ENCODE assay signal across 30 mouse cellular contexts in the genomic region with DNA sequence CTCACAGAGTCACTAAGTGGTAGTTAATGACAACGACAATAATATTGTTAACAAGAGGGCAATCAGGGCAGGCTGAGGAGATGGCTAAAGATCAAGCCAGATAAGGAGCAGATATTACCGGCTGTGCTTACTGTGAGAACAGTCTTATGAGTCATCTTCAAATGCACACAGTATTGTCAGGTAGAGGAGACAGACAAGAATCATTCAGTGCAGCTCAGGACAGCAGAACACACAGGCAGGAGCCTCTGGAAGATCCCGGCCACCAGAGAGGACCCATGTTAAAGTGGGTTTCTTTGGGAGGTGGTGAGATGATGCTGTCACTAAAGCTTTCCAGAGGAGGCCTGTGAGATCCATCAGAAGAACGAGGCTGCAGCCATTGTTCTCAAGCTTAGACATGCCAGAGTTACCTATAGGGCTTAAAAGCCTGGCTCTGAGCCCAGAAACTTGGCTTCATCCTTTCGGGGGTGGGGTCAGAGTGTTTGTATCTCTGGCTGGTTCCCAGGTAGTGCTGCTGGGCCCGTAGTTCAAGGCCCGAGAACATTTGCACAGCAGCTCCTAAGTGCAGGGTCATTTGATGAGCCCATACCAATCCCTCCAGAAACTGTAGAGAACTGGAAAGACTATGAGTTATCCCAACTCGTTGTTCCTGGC. TPM values are rescaled to one million over a fixed set of nuclear protein-coding genes. Genes with fewer than 3 reads are reported as not detected.
DNase-seq lines count a peak whose midpoint lies in the region; ATAC-seq lines count a peak whose summit lies in the region.
"Had no signal": no experiment of that assay in that cellular context is flagged by ENCODE, and none has a peak within 500 bp of the region (broad histone marks: within the 10 kb centered on the region; RNA-seq: fewer than 3 reads in every experiment).

No protein-coding gene starts in this region.

- H3K36me3 ChIP-seq in liver, embryonic 16.5 days (ENCODE audit: control insufficient read depth, insufficient read depth): no peaks in the 10 kb centered on the region
- no peaks in the 10 kb centered on the region for H3K36me3 ChIP-seq in intestine, embryonic 16.5 days (ENCODE audit: control insufficient read depth, insufficient read depth, low read length)
- H3K36me3 ChIP-seq: forebrain, embryonic 15.5 days; heart, embryonic 10.5 days; liver, embryonic 12.5 days had no signal

- H3K4me2 ChIP-seq in liver, embryonic 16.5 days (ENCODE audit: low read depth, low read length): no peak overlapping the region
- no peak overlapping the region for H3K4me2 ChIP-seq in intestine, embryonic 16.5 days (ENCODE audit: low read depth, low read length)
- H3K4me2 ChIP-seq: forebrain, embryonic 15.5 days; hindbrain, embryonic 14.5 days; liver, embryonic 12.5 days; midbrain, embryonic 11.5 days had no signal

- no peaks in the 10 kb centered on the region for H3K9me3 ChIP-seq in liver, embryonic 16.5 days (replicated peaks; ENCODE audit: control insufficient read depth, low read length)
- no peaks in the 10 kb centered on the region for H3K9me3 ChIP-seq in intestine, embryonic 16.5 days (ENCODE audit: control insufficient read depth, low read length)
- H3K9me3 ChIP-seq: forebrain, embryonic 15.5 days; heart, embryonic 10.5 days; liver, embryonic 12.5 days had no signal

- WGBS in liver, embryonic 16.5 days (ENCODE audit: insufficient replicate concordance): 48% methylated on average over 8 of the region's 8 CpGs
- 49% methylated on average over 8 of the region's 8 CpGs for WGBS in intestine, embryonic 16.5 days

- H3K9ac ChIP-seq in liver, embryonic 16.5 days (ENCODE audit: low read depth, low read length): no peak overlapping the region
- H3K9ac ChIP-seq in intestine, embryonic 16.5 days (ENCODE audit: low read depth, low read length): no peak overlapping the region
- H3K9ac ChIP-seq: forebrain, embryonic 15.5 days; hindbrain, embryonic 14.5 days; liver, embryonic 12.5 days had no signal

- peak; percentile 55 for ATAC-seq in liver, embryonic 16.5 days (ENCODE audit: low read depth)
- ATAC-seq in intestine, embryonic 16.5 days: peak; percentile 37
- ATAC-seq: forebrain, embryonic 15.5 days; inflammation-experienced regulatory T-cells, adult 6 months; liver, embryonic 12.5 days had no signal

- no peak for DNase-seq in liver
- peak; percentile 68 for DNase-seq in urinary bladder, postnatal 14 days (ENCODE audit: low spot score)
- no peak for DNase-seq in urinary bladder, postnatal 4 days (ENCODE audit: low spot score in 2 of 2)
- peak; percentile 34 to 38 for DNase-seq in urinary bladder, postnatal 36 days (ENCODE audit: low spot score in 2 of 2)
- no peak for DNase-seq in adrenal gland, postnatal 10 days
- no peak for DNase-seq in right cerebral cortex, postnatal 14 days
- DNase-seq: adrenal gland, adult 8-10 months; cerebellum, adult 2 months; cerebellum, postnatal 25 days; gastrocnemius, postnatal 10 days; heart, postnatal 4 days; kidney, adult 9 months; kidney, postnatal 14 days; lung, postnatal 10 days; spleen, adult 18-20 months; thymus, adult 18-20 months; thymus, postnatal 36 days had no signal

- H3K4me1 ChIP-seq in liver, embryonic 16.5 days (ENCODE audit: control insufficient read depth, low read depth, low read length): no peaks in the 10 kb centered on the region; the same call in 1 of the 2 replicates
- peaks cover 10% of the 10 kb centered on the region for H3K4me1 ChIP-seq in intestine, embryonic 16.5 days (ENCODE audit: control insufficient read depth, insufficient read depth, low read length)
- H3K4me1 ChIP-seq: forebrain, embryonic 15.5 days; liver, embryonic 12.5 days had no signal

- H3K27me3 ChIP-seq in liver, embryonic 16.5 days (ENCODE audit: control insufficient read depth, insufficient read depth, low read depth, low read length): no peaks in the 10 kb centered on the region
- no peaks in the 10 kb centered on the region for H3K27me3 ChIP-seq in intestine, embryonic 16.5 days (replicated peaks; ENCODE audit: control insufficient read depth, insufficient read depth, low read length)
- H3K27me3 ChIP-seq: forebrain, embryonic 15.5 days had no signal

- no peak overlapping the region for H3K4me3 ChIP-seq in liver, embryonic 16.5 days (ENCODE audit: low read depth, low read length)
- no peak overlapping the region for H3K4me3 ChIP-seq in intestine, embryonic 16.5 days (ENCODE audit: low read length)
- H3K4me3 ChIP-seq: forebrain, embryonic 15.5 days; heart, embryonic 10.5 days; liver, embryonic 12.5 days had no signal

- H3K27ac ChIP-seq in liver, embryonic 16.5 days (ENCODE audit: low read length): no peak overlapping the region
- no peak overlapping the region for H3K27ac ChIP-seq in intestine, embryonic 16.5 days (ENCODE audit: low read length)
- H3K27ac ChIP-seq: forebrain, embryonic 15.5 days; heart, embryonic 10.5 days; hindbrain, embryonic 14.5 days; liver, embryonic 12.5 days had no signal

RNA-seq across cellular contexts. Expression of gene Dhcr24, which starts 10.2 kb away (rescaled TPM):
- polyA plus RNA-seq in liver, embryonic 16.5 days (2015; fragmentation: Nextera tagmentation; extraction: Ambion mirVana): 7.7 and 8.1 TPM in 2 replicates
- polyA plus RNA-seq in intestine, embryonic 16.5 days (2015; fragmentation: Nextera tagmentation; extraction: Ambion mirVana): 5.5 and 6.4 TPM in 2 replicates
- 10 to 100 TPM; 54.2 to 88.2 TPM for total RNA-seq in adrenal gland, postnatal 10 days (2021)

RNA-seq across cellular contexts. Expression of gene Bsnd, which starts 58.6 kb away (rescaled TPM):
- not detected in 2 replicates for polyA plus RNA-seq in liver, embryonic 16.5 days (2015; fragmentation: Nextera tagmentation; extraction: Ambion mirVana)
- not detected in 2 replicates for polyA plus RNA-seq in intestine, embryonic 16.5 days (2015; fragmentation: Nextera tagmentation; extraction: Ambion mirVana)
- not detected for total RNA-seq in adrenal gland, postnatal 10 days (2021)
- total RNA-seq: granulocyte monocyte progenitor cell, adult 5-6 weeks; heart, postnatal 4 days; left cerebral cortex, postnatal 25 days; megakaryocyte progenitor cell, adult 5-6 weeks; neutrophil, adult 5-6 weeks had no signal
- polyA plus RNA-seq: forebrain, embryonic 15.5 days; heart, embryonic 16.5 days; hindbrain, embryonic 14.5 days; inflammation-experienced regulatory T-cells, adult 6 months; liver, embryonic 12.5 days; midbrain, embryonic 11.5 days had no signal

Comparison
In these comparisons a context has a peak if more than half of its experiments do, and no peak if none do; other contexts are left out.
1. DNase-seq: peak in urinary bladder, postnatal 14 days (single experiment) and urinary bladder, postnatal 36 days (2 of 2); none in liver (single experiment), urinary bladder, postnatal 4 days (0 of 2), adrenal gland, postnatal 10 days (single experiment) and right cerebral cortex, postnatal 14 days (single experiment).